Mouse (Mus musculus) thymus, adult 2 months (tissue): Measurements from ENCODE around the gene Lbx1.

ENCODE experiments used
- CTCF ChIP-seq: fragments of 200-500 bp; IDR thresholded peaks from 2 replicates; pipeline ENCODE4 v1.5.1; 2012; ENCODE audit warnings: mild to moderate bottlenecking, control low read depth, low read length, moderate library complexity, borderline replicate concordance; ENCODE audit not compliant: control insufficient read depth, poor library complexity, insufficient read depth; ENCODE audit errors: extremely low read depth
- POLR2A ChIP-seq: fragments of 200-500 bp; IDR thresholded peaks from 2 replicates; pipeline ENCODE4 v1.6.1; 2012; ENCODE audit warnings: mild to moderate bottlenecking, low read length, control low read depth, moderate library complexity; ENCODE audit not compliant: control insufficient read depth, poor library complexity, insufficient read depth; ENCODE audit errors: extremely low read depth

DNA sequence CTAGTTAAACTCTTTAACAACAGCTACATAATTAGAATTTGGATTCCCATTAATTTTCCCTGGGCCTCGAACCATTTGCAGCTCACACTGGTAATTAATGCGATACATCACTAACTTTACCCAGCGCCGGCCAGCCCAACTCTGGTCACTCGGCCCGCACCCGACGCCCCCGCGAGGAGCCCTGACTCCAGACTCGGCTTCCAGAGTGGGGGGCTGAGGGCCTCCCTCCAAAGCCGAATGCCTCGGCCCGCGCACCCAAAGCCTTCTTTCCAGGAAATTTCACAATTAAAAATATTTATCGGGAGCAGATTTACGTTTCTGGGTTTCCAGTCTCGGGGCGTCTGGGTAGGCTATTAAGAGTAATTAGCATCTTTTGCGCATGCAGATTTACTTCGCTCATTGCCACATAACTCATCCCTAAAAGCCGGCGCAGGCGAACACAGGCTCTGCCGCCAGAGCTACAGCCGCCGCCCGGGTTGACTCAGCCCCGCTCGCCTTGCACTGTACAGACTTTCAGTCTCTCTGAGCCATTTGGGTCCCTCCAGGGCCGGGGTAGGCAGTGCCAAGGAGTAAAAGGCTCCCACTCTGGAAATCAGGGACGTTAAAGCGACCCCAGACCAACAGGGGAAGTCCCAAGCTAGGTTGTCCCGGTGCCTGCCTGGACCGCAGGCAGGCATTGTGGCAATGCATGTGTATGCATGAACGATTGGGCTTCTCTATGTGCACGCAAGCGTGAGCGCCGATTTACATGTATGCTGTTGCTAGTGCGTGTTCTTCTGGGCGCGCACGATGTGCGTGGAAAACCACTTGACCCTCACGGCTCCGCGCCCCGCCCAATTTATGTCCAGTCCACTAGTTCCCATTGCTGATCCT is 12.0 kb downstream of the Lbx1 start:
- TF ChIP-seq POLR2A, result no peak
- TF ChIP-seq CTCF, result no peak
